Mouse (Mus musculus) heart, embryonic 11.5 days (tissue): ENCODE results near the gene Pgap3. TPM values are rescaled to one million over a fixed set of nuclear protein-coding genes. Genes with fewer than 3 reads are reported as not detected.

Experiments used
- ATAC-seq: fragments of 200-750 bp; cut with Nextera tagmentation; replicated peaks from 2 replicates; pipeline ENCODE4 v1.8.0; 2017; ENCODE audit warnings: moderate library complexity; ENCODE audit not compliant: insufficient number of reproducible peaks, low FRiP score, low TSS enrichment
- H3K27ac ChIP-seq: fragments of 300-500 bp; sonication (generic); 2 replicates; pipeline ENCODE4 v1.5.1; 2014; ENCODE audit warnings: mild to moderate bottlenecking, low read depth, low read length
- H3K27me3 ChIP-seq: fragments of 300-500 bp; sonication (generic); 2 replicates; pipeline ENCODE4 v1.6.1; 2014; ENCODE audit warnings: mild to moderate bottlenecking, low read length, mixed read lengths; ENCODE audit not compliant: control insufficient read depth, insufficient read depth
- H3K36me3 ChIP-seq: fragments of 300-500 bp; sonication (generic); 2 replicates; pipeline ENCODE4 v1.6.1; 2014; ENCODE audit warnings: mild to moderate bottlenecking, low read length, moderate library complexity, mixed read lengths; ENCODE audit not compliant: control insufficient read depth, insufficient read depth
- H3K4me1 ChIP-seq: fragments of 300-500 bp; sonication (generic); 2 replicates; pipeline ENCODE4 v1.6.1; 2014; ENCODE audit warnings: low read length; ENCODE audit not compliant: control insufficient read depth, insufficient read depth
- H3K4me2 ChIP-seq: fragments of 300-500 bp; sonication (generic); 2 replicates; pipeline ENCODE4 v1.6.1; 2014; ENCODE audit warnings: mild to moderate bottlenecking, moderate library complexity
- H3K4me3 ChIP-seq: fragments of 300-500 bp; sonication (generic); 2 replicates; pipeline ENCODE4 v1.5.1; 2014; ENCODE audit warnings: low read depth, low read length
- H3K9ac ChIP-seq: fragments of 300-500 bp; sonication (generic); 2 replicates; pipeline ENCODE4 v1.6.1; 2014; ENCODE audit warnings: mild to moderate bottlenecking, low read depth, low read length, moderate library complexity
- H3K9me3 ChIP-seq: fragments of 300-500 bp; sonication (generic); replicated peaks from 2 replicates; pipeline ENCODE4 v1.6.1; 2016; ENCODE audit warnings: low read length; ENCODE audit not compliant: control insufficient read depth
- WGBS: fragments of 180-500 bp; shearing (Covaris S2); extraction: QIAGEN DNeasy Blood & Tissue Kit; methylation state at CpG from one replicate; pipeline ENCODE4 v1.1.7; 2014; ENCODE audit not compliant: insufficient replicate concordance; 5-methylcytosine and 5-hydroxymethylcytosine counted together
- polyA plus RNA-seq: library from polyadenylated mRNA; unstranded; fragments of >200 nt; fragmentation: Nextera tagmentation; extraction: Ambion mirVana; gene quantifications from 2 replicates; pipeline ENCODE4 v1.2.1, GENCODE M21; 2014

Pgap3 gene
- polyA plus RNA-seq, 1 experiment from 2014 or later: 10.6 TPM

GRCm38 (mm10) chr11:98443688-98444087, 43.4 kb upstream of the Pgap3 start:
- no peaks in the 10 kb centered on the region for H3K9me3 ChIP-seq
- no peak overlapping the region for H3K4me3 ChIP-seq
- no peak overlapping the region for H3K4me2 ChIP-seq
- H3K27ac ChIP-seq: no peak overlapping the region
- H3K4me1 ChIP-seq: peaks cover 22% of the 10 kb centered on the region
- WGBS: 100% methylated on average over 1 of the region's 1 CpGs
- H3K27me3 ChIP-seq: peaks cover 15% of the 10 kb centered on the region
- no peak overlapping the region for H3K9ac ChIP-seq
- H3K36me3 ChIP-seq: no peaks in the 10 kb centered on the region
- no peak for ATAC-seq

- Histone ChIP-seq H3K27ac (peak within 1 kb of the TSS; percentile 38; the same call in 1 of the 2 replicates), H3K4me2 (peak within 1 kb of the TSS; percentile 62), H3K4me1 (no peaks in the 10 kb centered on the region; the same call in 1 of the 2 replicates), H3K9ac (peak within 1 kb of the TSS; percentile 75), H3K27me3 (no peaks in the 10 kb centered on the region), H3K9me3 (no peaks in the 10 kb centered on the region), H3K4me3 (peak within 1 kb of the TSS; percentile 70), H3K36me3 (peaks cover 19% of the 10 kb centered on the region)
- ATAC-seq: peak; percentile 75
- 2% methylated on average over 43 of the region's 43 CpGs for WGBS
Measured at GRCm38 (mm10) chr11:98438331-98439158, 38.3 kb upstream of the Pgap3 start, which contains the start of gene Mien1. TSS of gene Mien1 (minus strand) at chr11:98438991.

DNA sequence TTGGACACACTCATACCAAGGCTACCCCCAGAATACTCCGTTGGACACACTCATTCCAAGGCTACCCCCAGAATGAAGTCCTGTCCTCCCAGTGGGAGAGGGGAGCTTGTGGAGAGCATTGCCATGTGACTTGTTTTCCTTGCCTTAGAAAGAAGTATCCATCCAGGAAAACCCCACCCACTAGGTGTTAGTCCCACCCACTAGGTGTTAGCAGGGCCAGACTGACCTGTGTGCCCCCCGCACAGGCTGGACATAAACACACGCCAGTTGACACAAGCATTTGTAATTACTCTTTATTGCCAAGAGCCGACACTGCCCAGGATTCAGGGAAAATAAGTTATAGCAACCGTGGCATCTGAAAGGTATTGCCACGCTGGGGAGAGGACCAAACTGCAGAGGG, 37.2 kb upstream of the Pgap3 start:
- 80% methylated on average over 6 of the region's 6 CpGs for WGBS
- no peaks in the 10 kb centered on the region; the same call in 1 of the 2 replicates for H3K4me1 ChIP-seq
- no peaks in the 10 kb centered on the region for H3K9me3 ChIP-seq
- no peak overlapping the region for H3K27ac ChIP-seq
- peaks cover 22% of the 10 kb centered on the region for H3K36me3 ChIP-seq
- H3K9ac ChIP-seq: no peak overlapping the region
- no peak overlapping the region for H3K4me2 ChIP-seq
- no peak for ATAC-seq
- no peak overlapping the region for H3K4me3 ChIP-seq
- no peaks in the 10 kb centered on the region for H3K27me3 ChIP-seq

DNA sequence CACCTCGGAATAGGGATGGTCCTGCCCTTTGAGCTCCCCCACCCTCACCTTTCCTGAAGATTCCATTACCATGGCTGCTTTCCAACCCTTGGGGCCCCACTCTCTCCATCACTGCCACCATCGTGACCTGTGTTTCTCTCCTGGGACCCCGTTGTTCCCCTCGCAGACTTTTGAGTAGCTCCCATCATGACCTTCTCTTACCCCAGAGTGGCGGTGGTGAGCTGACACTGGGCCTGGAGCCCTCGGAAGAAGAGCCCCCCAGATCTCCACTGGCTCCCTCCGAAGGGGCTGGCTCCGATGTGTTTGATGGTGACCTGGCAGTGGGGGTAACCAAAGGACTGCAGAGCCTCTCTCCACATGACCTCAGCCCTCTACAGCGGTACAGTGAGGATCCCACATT, 35.4 kb upstream of the Pgap3 start:
- H3K9ac ChIP-seq: no peak overlapping the region
- no peak overlapping the region for H3K27ac ChIP-seq
- no peak for ATAC-seq
- no peaks in the 10 kb centered on the region for H3K9me3 ChIP-seq
- H3K4me2 ChIP-seq: no peak overlapping the region
- H3K36me3 ChIP-seq: peaks cover 29% of the 10 kb centered on the region
- no peaks in the 10 kb centered on the region for H3K27me3 ChIP-seq
- WGBS: 88% methylated on average over 9 of the region's 9 CpGs
- no peak overlapping the region for H3K4me3 ChIP-seq
- H3K4me1 ChIP-seq: no peaks in the 10 kb centered on the region; the same call in 1 of the 2 replicates

GRCm38 (mm10) chr11:98431743-98432502, 31.6 kb upstream of the Pgap3 start:
- H3K27ac ChIP-seq: no peak overlapping the region
- H3K9me3 ChIP-seq: no peaks in the 10 kb centered on the region
- no peaks in the 10 kb centered on the region for H3K27me3 ChIP-seq
- ATAC-seq: no peak
- peaks cover 58% of the 10 kb centered on the region for H3K36me3 ChIP-seq
- H3K4me1 ChIP-seq: no peaks in the 10 kb centered on the region
- 71% methylated on average over 9 of the region's 9 CpGs for WGBS
- H3K9ac ChIP-seq: no peak overlapping the region
- H3K4me3 ChIP-seq: no peak overlapping the region
- H3K4me2 ChIP-seq: no peak overlapping the region

- ATAC-seq: no peak
- Histone ChIP-seq H3K27me3 (no peaks in the 10 kb centered on the region), H3K4me3 (no peak overlapping the region), H3K4me1 (no peaks in the 10 kb centered on the region), H3K4me2 (no peak overlapping the region), H3K36me3 (peaks cover 54% of the 10 kb centered on the region), H3K9ac (no peak overlapping the region), H3K9me3 (no peaks in the 10 kb centered on the region), H3K27ac (no peak overlapping the region)
- WGBS: 84% methylated on average over 5 of the region's 5 CpGs
Measured at GRCm38 (mm10) chr11:98428436-98428835, 28.1 kb upstream of the Pgap3 start.

GRCm38 (mm10) chr11:98426592-98426991, 26.3 kb upstream of the Pgap3 start:
- 87% methylated on average over 7 of the region's 7 CpGs for WGBS
- no peak for ATAC-seq
- Histone ChIP-seq H3K9ac (no peak overlapping the region), H3K9me3 (no peaks in the 10 kb centered on the region), H3K36me3 (peaks cover 54% of the 10 kb centered on the region), H3K4me1 (no peaks in the 10 kb centered on the region), H3K27ac (no peak overlapping the region), H3K4me3 (no peak overlapping the region), H3K27me3 (no peaks in the 10 kb centered on the region), H3K4me2 (no peak overlapping the region)

GRCm38 (mm10) chr11:98418939-98419547, 18.8 kb upstream of the Pgap3 start:
- WGBS: 78% methylated on average over 10 of the region's 10 CpGs
- Histone ChIP-seq H3K9me3 (no peaks in the 10 kb centered on the region), H3K9ac (0 out of 2 replicates have a peak overlapping the region, but pooled peaks have one; percentile 10), H3K36me3 (peaks cover 16% of the 10 kb centered on the region), H3K27me3 (no peaks in the 10 kb centered on the region), H3K4me3 (no peak overlapping the region), H3K27ac (peak overlapping the region; percentile 29; the same call in 1 of the 2 replicates), H3K4me1 (peaks cover 46% of the 10 kb centered on the region), H3K4me2 (no peak overlapping the region)
- no peak for ATAC-seq
